Mouse (Mus musculus) heart, embryonic 13.5 days (tissue): ENCODE data around the gene Ypel1. TPM values are rescaled to one million over a fixed set of nuclear protein-coding genes. Genes with fewer than 3 reads are reported as not detected.

Experiments used
- ATAC-seq: fragments of 200-750 bp; cut with Nextera tagmentation; 2 replicates; pipeline ENCODE4 v1.8.0; 2017; ENCODE audit warnings: moderate TSS enrichment; ENCODE audit not compliant: insufficient number of reproducible peaks, low FRiP score, low TSS enrichment; ENCODE audit errors: extremely low read depth
- H3K27ac ChIP-seq: fragments of 300-500 bp; sonication (generic); replicated peaks from 2 replicates; pipeline ENCODE4 v1.5.1; 2015; ENCODE audit warnings: moderate library complexity, mild to moderate bottlenecking, inconsistent platforms
- H3K27me3 ChIP-seq: fragments of 300-500 bp; sonication (generic); replicated peaks from 2 replicates; pipeline ENCODE4 v1.6.1; 2015; ENCODE audit warnings: mild to moderate bottlenecking, inconsistent platforms
- H3K36me3 ChIP-seq: fragments of 300-500 bp; sonication (generic); 2 replicates; pipeline ENCODE4 v1.6.1; 2015; ENCODE audit warnings: mild to moderate bottlenecking, inconsistent platforms
- H3K4me1 ChIP-seq: fragments of 300-500 bp; sonication (generic); 2 replicates; pipeline ENCODE4 v1.6.1; 2015; ENCODE audit warnings: inconsistent platforms
- H3K4me2 ChIP-seq: fragments of 300-500 bp; sonication (generic); 2 replicates; pipeline ENCODE4 v1.6.1; 2015; ENCODE audit warnings: inconsistent platforms, mild to moderate bottlenecking, moderate library complexity
- H3K4me3 ChIP-seq: fragments of 300-500 bp; sonication (generic); 2 replicates; pipeline ENCODE4 v1.5.1; 2015; ENCODE audit warnings: moderate library complexity, mild to moderate bottlenecking, inconsistent platforms
- H3K9ac ChIP-seq: fragments of 300-500 bp; sonication (generic); 2 replicates; pipeline ENCODE4 v1.6.1; 2015; ENCODE audit warnings: inconsistent platforms, mild to moderate bottlenecking, moderate library complexity
- H3K9me3 ChIP-seq: fragments of 300-500 bp; sonication (generic); 2 replicates; pipeline ENCODE4 v1.6.1; 2016; ENCODE audit warnings: inconsistent platforms
- WGBS: fragments of 180-500 bp; shearing (Covaris S2); methylation state at CpG from one replicate; pipeline ENCODE4 v1.1.7; 2015; ENCODE audit warnings: mixed read lengths; 5-methylcytosine and 5-hydroxymethylcytosine counted together
- polyA plus RNA-seq: library from polyadenylated mRNA; unstranded; fragments of >200 nt; fragmentation: Nextera tagmentation; extraction: Ambion mirVana; gene quantifications from 2 replicates; pipeline ENCODE4 v1.2.1, GENCODE M21; 2015

Gene Ypel1
- polyA plus RNA-seq, 1 experiment from 2014 or later = 16.8 TPM

DNA sequence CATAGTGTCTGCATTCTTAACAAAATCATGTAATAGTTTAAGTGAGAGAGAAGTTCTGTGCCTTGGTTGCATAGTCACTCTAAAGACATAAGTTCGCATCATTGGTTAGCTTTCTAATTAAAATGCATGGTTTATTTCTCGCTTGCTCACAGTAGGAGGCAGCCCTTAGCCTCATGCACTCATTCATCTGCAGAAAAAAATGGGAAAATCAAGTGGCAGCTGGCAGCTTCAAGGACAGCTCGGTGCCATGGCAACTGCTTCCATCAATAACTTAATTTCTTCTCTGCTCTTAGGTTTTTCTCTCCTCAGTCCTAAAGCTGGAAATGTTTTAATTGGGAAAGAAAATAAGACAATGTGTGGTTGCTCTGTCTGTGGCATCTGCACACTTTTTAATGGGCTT lies 13.9 kb upstream of the Ypel1 start:
- Histone ChIP-seq H3K27ac (no peak overlapping the region), H3K4me1 (peaks cover 7% of the 10 kb centered on the region; the same call in 1 of the 2 replicates), H3K36me3 (no peaks in the 10 kb centered on the region), H3K27me3 (0 out of 2 replicates have a peak, but pooled peaks cover 6% of the 10 kb centered on the region), H3K9me3 (no peaks in the 10 kb centered on the region), H3K4me3 (no peak overlapping the region), H3K9ac (no peak overlapping the region), H3K4me2 (no peak overlapping the region)
- no peak for ATAC-seq
- WGBS = 79% methylated on average over 3 of the region's 3 CpGs

DNA sequence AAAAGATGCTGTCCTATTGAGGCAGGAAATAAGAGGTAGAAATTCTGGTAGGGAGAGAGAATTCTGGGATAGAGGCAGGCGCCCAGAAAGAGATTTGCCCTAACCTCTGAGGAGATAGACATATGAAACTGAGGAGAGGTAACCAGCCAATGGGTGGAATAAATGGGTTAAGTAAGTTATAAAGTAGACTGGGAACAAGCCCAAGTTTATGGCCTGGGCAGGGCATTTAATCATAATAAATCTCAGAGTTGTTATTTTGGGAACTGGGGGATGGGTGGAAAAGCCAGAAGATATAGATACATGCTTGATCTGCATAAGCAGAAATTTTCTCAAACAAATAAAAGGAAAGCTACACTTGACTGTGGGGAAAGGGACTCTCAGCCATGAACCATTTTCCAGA lies 7.2 kb upstream of the Ypel1 start:
- no peak for ATAC-seq
- Histone ChIP-seq H3K4me1 (peaks cover 5% of the 10 kb centered on the region; the same call in 1 of the 2 replicates), H3K9me3 (no peaks in the 10 kb centered on the region), H3K9ac (no peak overlapping the region), H3K4me2 (no peak overlapping the region), H3K4me3 (no peak overlapping the region), H3K27ac (no peak overlapping the region), H3K36me3 (no peaks in the 10 kb centered on the region), H3K27me3 (peaks cover 6% of the 10 kb centered on the region; the same call in 1 of the 2 replicates)
- 58% methylated on average over 1 of the region's 1 CpGs for WGBS

DNA sequence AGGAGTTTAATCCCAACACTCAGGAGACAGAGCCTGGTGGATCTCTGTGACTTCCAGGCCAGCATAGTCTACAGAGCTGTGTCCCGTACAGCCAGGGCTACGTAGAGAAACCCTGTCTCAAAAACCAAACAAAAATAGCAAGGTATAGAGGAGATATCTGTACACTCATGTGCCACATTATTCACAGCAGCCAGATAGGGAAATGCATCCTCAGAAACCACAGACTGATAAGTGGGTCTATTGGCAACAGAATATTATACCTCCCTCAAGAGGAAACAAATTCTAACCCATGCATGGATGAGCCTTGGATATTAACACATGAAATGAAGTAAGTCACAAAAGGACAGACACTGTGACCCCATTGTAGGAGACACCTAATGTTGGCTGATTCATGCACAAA lies 1.9 kb upstream of the Ypel1 start:
- 52% methylated on average over 2 of the region's 2 CpGs for WGBS
- Histone ChIP-seq H3K9me3 (no peaks in the 10 kb centered on the region), H3K4me3 (no peak overlapping the region)

DNA sequence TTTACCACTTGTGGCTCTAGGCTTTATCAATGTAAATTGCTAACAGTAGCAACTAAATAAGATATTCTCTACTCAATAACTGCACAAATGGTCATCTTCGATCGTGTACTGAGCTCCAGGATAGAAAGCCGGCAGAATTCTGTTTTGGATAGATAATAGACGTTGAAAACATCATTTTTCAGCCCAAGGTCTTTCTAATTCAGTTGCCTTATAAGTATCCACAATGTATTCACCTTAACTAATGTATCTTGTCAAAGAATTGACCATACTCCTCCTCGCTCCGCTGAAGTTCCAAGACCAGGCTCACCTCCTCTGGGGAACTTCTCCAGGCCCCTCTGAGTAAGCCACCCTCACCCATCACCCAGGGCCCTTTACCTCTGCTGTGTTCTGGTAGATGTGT lies 1.2 kb downstream of the Ypel1 start:
- peak overlapping the region; percentile 89 for H3K9ac ChIP-seq

More for the DNA sequence above, 1.9 kb upstream of the Ypel1 start:
- Histone ChIP-seq H3K4me1 (peaks cover 10% of the 10 kb centered on the region), H3K36me3 (no peaks in the 10 kb centered on the region), H3K9ac (no peak overlapping the region), H3K27me3 (no peaks in the 10 kb centered on the region; the same call in 1 of the 2 replicates), H3K4me2 (no peak overlapping the region), H3K27ac (no peak overlapping the region)
- no peak for ATAC-seq

GRCm38 (mm10) chr16:17073000-17073399 lies 3.5 kb downstream of the Ypel1 start:
- Histone ChIP-seq H3K9ac (no peak overlapping the region), H3K4me2 (no peak overlapping the region), H3K27ac (no peak overlapping the region), H3K9me3 (no peaks in the 10 kb centered on the region), H3K4me3 (no peak overlapping the region), H3K27me3 (no peaks in the 10 kb centered on the region), H3K36me3 (peaks cover 19% of the 10 kb centered on the region), H3K4me1 (peaks cover 15% of the 10 kb centered on the region)
- ATAC-seq = no peak
- 83% methylated on average over 7 of the region's 7 CpGs for WGBS

More for the DNA sequence above, 1.2 kb downstream of the Ypel1 start:
- peaks cover 10% of the 10 kb centered on the region for H3K36me3 ChIP-seq
- peaks cover 9% of the 10 kb centered on the region for H3K4me1 ChIP-seq
- 47% methylated on average over 6 of the region's 6 CpGs for WGBS
- H3K27me3 ChIP-seq = no peaks in the 10 kb centered on the region; the same call in 1 of the 2 replicates
- H3K4me3 ChIP-seq = peak overlapping the region; percentile 82
- no peak for ATAC-seq
- H3K27ac ChIP-seq = no peak overlapping the region
- H3K9me3 ChIP-seq = no peaks in the 10 kb centered on the region
- H3K4me2 ChIP-seq = peak overlapping the region; percentile 89

DNA sequence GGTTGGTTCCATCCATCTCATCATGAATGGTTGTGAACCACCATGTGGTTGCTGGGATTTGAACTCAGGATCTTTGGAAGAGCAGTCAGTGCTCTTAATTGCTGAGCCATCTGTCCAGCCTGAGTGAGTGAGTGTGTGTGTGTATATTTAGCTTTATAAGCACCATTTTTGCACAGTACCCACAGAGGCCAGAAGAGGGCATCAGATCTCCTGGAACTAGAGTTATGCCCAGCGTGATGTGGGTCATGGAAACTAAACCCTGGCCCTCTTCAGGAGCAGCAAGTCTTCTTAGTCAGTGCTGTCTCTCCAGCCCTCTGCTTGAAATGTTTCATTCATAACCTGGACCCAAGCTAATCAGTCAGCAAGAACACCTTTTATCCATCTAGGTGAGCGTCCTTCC lies 6.8 kb downstream of the Ypel1 start:
- Histone ChIP-seq H3K4me2 (no peak overlapping the region), H3K4me1 (peaks cover 7% of the 10 kb centered on the region; the same call in 1 of the 2 replicates), H3K9me3 (no peaks in the 10 kb centered on the region), H3K9ac (no peak overlapping the region), H3K27me3 (no peaks in the 10 kb centered on the region), H3K4me3 (no peak overlapping the region), H3K27ac (no peak overlapping the region), H3K36me3 (peaks cover 34% of the 10 kb centered on the region)
- ATAC-seq = no peak
- 85% methylated on average over 2 of the region's 2 CpGs for WGBS

DNA sequence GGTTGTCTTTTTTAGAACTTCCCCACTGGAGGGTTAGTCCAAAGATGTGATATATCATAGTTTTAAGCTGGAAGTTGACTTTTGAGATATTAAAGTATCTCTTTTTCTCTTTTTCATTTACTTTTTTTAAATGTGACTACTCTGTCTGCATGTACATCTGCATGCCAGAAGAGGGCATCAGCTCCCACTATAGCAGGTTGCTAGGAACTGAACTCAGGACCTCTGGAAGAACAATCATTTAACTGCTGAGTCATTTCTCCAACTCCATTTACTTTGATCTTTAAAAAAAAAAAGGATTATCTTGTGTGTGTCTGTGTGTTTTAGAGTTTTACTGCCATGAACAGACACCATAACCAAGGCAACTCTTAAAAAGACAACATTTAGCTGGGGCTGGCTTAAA lies 7.4 kb downstream of the Ypel1 start:
- Histone ChIP-seq H3K4me3 (no peak overlapping the region), H3K4me1 (peaks cover 7% of the 10 kb centered on the region; the same call in 1 of the 2 replicates), H3K27me3 (no peaks in the 10 kb centered on the region), H3K27ac (no peak overlapping the region), H3K4me2 (no peak overlapping the region), H3K9ac (no peak overlapping the region), H3K36me3 (peaks cover 34% of the 10 kb centered on the region), H3K9me3 (no peaks in the 10 kb centered on the region)
- no peak for ATAC-seq

GRCm38 (mm10) chr16:17078101-17078500 lies 8.6 kb downstream of the Ypel1 start:
- Histone ChIP-seq H3K4me3 (no peak overlapping the region), H3K9ac (no peak overlapping the region), H3K27ac (no peak overlapping the region), H3K9me3 (no peaks in the 10 kb centered on the region), H3K36me3 (peaks cover 43% of the 10 kb centered on the region), H3K4me2 (no peak overlapping the region), H3K27me3 (no peaks in the 10 kb centered on the region), H3K4me1 (peaks cover 7% of the 10 kb centered on the region; the same call in 1 of the 2 replicates)
- WGBS = 63% methylated on average over 7 of the region's 7 CpGs
- no peak for ATAC-seq

- no peak for ATAC-seq
- no peaks in the 10 kb centered on the region for H3K9me3 ChIP-seq
- no peak overlapping the region for H3K27ac ChIP-seq
- no peak overlapping the region for H3K9ac ChIP-seq
- H3K27me3 ChIP-seq = no peaks in the 10 kb centered on the region
- WGBS = 69% methylated on average over 6 of the region's 6 CpGs
- H3K4me1 ChIP-seq = peaks cover 24% of the 10 kb centered on the region
- H3K4me2 ChIP-seq = no peak overlapping the region
- H3K36me3 ChIP-seq = peaks cover 66% of the 10 kb centered on the region
- no peak overlapping the region for H3K4me3 ChIP-seq
Observed at GRCm38 (mm10) chr16:17082121-17082792, 12.8 kb downstream of the Ypel1 start.

- Histone ChIP-seq H3K9me3 (no peaks in the 10 kb centered on the region), H3K4me2 (no peak overlapping the region), H3K27ac (peak overlapping the region; percentile 34), H3K4me3 (no peak overlapping the region), H3K9ac (peak overlapping the region; percentile 38; the same call in 1 of the 2 replicates), H3K4me1 (peaks cover 17% of the 10 kb centered on the region), H3K36me3 (peaks cover 85% of the 10 kb centered on the region), H3K27me3 (no peaks in the 10 kb centered on the region)
- WGBS = 63% methylated on average over 4 of the region's 4 CpGs
- no peak for ATAC-seq
Observed at GRCm38 (mm10) chr16:17085636-17086035, 16.1 kb downstream of the Ypel1 start.

DNA sequence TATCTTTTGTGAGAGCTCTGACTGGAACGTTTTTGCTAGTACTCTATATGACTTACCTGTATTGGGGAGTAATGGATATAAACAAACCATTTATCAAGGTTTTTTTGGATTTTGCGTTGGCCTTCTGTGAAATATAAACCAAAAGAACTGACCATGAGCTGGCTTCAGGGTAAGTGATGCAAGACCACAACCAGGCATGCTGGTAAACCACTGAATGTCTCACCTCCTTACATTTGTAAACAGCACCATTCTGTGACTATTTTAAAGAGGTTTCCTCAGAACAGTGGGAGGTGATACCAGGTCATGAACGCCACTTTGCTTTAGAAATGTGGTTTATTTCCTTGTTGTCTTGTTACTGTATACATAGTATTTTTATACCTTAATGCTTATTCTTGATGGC lies 16.7 kb downstream of the Ypel1 start:
- H3K9ac ChIP-seq = no peak overlapping the region
- H3K27ac ChIP-seq = 0 out of 2 replicates have a peak overlapping the region, but pooled peaks have one; percentile 34
- 70% methylated on average over 3 of the region's 3 CpGs for WGBS
- H3K36me3 ChIP-seq = peaks cover 91% of the 10 kb centered on the region
- H3K9me3 ChIP-seq = no peaks in the 10 kb centered on the region
- H3K4me2 ChIP-seq = no peak overlapping the region
- no peak for ATAC-seq
- no peaks in the 10 kb centered on the region for H3K27me3 ChIP-seq
- peaks cover 17% of the 10 kb centered on the region for H3K4me1 ChIP-seq
- no peak overlapping the region for H3K4me3 ChIP-seq

- Histone ChIP-seq H3K4me2 (no peak overlapping the region), H3K36me3 (peaks cover 95% of the 10 kb centered on the region), H3K4me1 (peaks cover 17% of the 10 kb centered on the region), H3K27me3 (no peaks in the 10 kb centered on the region), H3K27ac (no peak overlapping the region), H3K9me3 (no peaks in the 10 kb centered on the region), H3K4me3 (no peak overlapping the region), H3K9ac (no peak overlapping the region)
- WGBS = 77% methylated on average over 13 of the region's 13 CpGs
- no peak for ATAC-seq
Observed at GRCm38 (mm10) chr16:17086669-17087193, 17.2 kb downstream of the Ypel1 start.
